Mouse (Mus musculus): Measurements from ENCODE around the gene Ssu72.

Ssu72 gene

GRCm38 (mm10) chr4:155746575-155747490 is 42.2 kb downstream of the Ssu72 start:
- no peak for DNase-seq (ENCODE audit: low read depth, low spot score)

GRCm38 (mm10) chr4:155757011-155757410 is 52.4 kb downstream of the Ssu72 start:
- DNase-seq (ENCODE audit: low read depth, low spot score) = no peak

- peak; percentile 46 for DNase-seq (ENCODE audit: low read depth, low spot score)
These were observed 55.4 kb downstream of the Ssu72 start for GRCm38 (mm10) chr4:155759862-155760612.

GRCm38 (mm10) chr4:155760613-155761355 is 56.2 kb downstream of the Ssu72 start, which contains the start of gene Atad3a:
Gene Atad3a, minus strand, starts transcription at chr4:155761093.
- peak; percentile 99 for DNase-seq (ENCODE audit: low read depth, low spot score)

DNA sequence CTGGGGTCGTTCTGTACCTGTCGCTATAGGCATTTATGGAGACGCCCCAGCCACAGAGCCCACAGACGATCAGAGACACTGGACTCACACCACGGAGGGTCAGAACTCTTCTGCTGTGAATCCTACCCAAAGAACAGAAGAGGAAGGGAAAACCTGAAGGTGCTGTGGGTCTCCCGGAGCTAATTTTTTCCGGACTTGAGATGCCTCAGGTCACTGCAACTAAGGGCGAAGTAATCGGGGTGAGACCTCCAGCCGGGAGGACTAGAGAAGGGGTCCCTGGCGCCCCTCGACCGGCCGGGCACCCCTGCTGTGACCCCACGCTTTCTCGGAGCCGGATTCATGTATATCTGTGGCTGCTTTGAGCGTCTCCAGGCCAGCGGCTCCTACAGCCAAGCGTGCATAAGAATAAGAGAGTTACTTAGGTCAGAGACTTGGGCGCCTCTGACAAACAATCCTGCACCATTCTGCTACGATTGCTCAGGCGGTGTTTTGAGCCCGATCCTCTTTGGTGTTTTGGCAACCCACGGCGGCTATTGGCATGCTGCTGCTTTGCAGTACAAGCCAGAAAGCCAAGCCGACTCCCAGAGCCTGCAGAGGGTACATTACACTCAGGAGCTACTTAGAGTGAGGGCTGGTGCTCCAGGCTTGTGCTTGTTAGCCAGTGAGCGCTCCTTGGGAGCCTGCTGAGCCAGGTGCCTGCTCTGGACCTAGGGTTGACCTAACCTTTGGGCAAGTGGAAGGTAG is 56.9 kb downstream of the Ssu72 start:
- DNase-seq (ENCODE audit: low read depth, low spot score) = no peak

DNA sequence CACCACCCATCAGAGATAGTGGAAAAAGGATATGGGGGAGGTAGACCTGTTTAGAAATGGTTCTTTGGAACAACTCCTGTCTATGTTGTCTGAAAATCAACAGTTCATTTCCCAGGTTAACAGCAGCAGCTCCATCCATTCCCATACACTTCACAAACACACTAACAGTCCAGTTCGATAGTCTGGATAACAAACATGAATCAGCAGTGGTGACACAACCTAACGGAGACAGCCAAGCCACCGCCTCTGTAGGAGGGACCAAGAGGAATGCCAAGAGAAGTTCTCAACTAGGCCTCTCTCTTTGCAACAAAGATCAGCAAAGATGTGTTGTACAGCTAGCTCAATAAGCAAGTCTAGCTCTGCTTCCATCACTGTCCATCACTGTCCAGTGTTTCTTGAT is 57.8 kb downstream of the Ssu72 start:
- no peak for DNase-seq (ENCODE audit: low read depth, low spot score)

DNA sequence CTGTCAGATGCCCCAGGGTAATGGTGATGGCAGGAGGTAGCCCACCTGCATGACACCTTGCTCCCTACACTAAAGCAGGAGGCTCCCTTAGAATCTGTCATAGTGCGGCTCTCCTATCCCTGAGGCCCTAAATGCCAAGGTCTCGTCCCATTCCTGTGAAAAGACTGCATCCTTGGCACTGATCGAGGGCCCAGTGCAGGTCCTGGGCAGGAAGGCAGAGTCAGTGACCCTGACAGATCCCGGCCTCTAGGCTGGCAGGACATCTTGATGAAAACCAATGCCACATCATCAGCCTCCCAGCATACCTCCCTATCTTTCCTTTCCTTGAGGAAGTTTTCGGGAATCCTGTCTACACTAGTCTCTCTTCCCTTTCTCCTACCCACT is 64.9 kb downstream of the Ssu72 start:
- no peak for DNase-seq (ENCODE audit: low read depth, low spot score)

GRCm38 (mm10) chr4:155769880-155770512 is 65.4 kb downstream of the Ssu72 start:
- peak; percentile 92 for DNase-seq (ENCODE audit: low read depth, low spot score)

DNA sequence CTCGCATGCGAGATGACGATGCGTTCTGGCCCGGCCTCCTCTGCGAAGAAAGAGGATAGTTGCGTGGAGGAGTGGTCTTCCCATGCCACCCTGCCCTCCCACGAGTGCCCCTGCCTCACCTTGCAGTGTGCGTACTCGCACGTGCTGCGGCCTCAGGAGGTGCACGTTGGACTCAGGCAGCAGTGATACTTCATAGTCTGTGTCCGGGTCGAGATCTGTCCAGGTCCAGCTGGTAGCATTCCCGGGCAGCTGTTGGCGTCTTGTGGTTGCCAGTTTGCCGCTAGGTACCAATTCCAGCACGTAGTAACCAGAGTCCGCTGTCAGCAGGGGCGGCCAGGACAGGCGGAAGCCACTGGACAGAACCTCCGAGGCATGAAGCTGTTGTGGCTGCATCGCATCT is 66.0 kb downstream of the Ssu72 start:
- no peak for DNase-seq (ENCODE audit: low read depth, low spot score)

GRCm38 (mm10) chr4:155771706-155772105 is 67.1 kb downstream of the Ssu72 start:
- DNase-seq (ENCODE audit: low read depth, low spot score) = no peak

DNA sequence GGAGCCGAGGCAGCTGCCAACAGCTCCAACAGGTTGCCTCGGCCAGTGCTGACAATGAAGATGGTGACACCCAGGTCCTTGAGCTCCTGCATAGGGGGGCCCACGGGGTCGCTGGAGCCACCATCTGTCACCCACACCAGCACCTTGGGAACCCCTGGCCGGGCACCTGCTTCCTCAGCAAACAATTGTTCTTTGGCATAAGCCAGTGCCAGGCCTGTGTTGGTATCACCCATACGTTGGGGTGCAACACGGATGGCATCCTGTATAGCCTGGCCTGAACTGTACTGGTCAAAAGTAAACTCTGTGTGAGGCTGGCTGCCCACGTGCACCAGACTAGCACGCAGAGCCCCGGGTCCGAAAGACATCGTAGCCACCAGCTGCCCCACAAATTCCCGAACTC is 68.2 kb downstream of the Ssu72 start:
- DNase-seq (ENCODE audit: low read depth, low spot score) = no peak

DNA sequence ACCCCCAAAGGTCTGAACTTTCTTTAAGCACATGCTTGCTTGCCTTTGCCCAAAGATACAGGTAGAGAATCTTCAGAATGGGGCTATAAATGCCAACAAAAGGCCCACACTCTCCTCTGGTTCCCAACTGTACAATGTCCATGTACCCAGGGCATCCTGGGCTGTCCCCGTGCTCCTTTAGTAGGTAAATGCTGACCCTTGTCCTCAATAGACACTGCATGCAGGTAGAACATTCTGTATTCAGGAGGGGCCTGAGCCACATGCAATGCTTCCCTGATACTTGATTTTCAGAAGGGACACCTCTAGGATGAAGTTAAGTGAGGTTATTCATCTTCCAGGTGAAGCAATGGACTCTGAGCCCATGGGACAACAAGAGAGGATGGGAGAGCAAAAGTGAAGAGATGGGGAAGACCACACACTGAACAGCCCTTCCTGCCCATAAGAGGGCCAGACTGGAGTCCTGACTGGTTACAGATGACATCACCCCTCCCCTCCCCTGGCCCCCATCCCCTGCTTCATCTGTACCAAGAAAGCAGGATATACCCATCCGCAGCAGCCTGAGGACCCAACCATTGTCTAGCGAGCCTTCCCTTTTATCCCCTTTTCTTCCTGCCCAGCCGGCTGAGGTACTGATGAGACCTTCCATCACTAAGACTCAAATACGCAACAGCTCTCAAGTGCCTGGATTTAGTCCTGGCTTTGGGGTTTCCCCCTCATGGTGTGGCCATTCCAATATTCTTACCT is 68.9 kb downstream of the Ssu72 start:
- no peak for DNase-seq (ENCODE audit: low read depth, low spot score)

- DNase-seq (ENCODE audit: low read depth, low spot score) = peak; percentile 89
These were observed 69.7 kb downstream of the Ssu72 start, which contains the start of gene Vwa1 for GRCm38 (mm10) chr4:155774280-155774754. Gene Vwa1, minus strand, starts transcription at chr4:155774698.

- DNase-seq (ENCODE audit: low read depth, low spot score) = no peak
These were observed 70.6 kb downstream of the Ssu72 start for GRCm38 (mm10) chr4:155774971-155775740.

GRCm38 (mm10) chr4:155775855-155776254 is 71.3 kb downstream of the Ssu72 start:
- DNase-seq (ENCODE audit: low read depth, low spot score) = no peak

DNA sequence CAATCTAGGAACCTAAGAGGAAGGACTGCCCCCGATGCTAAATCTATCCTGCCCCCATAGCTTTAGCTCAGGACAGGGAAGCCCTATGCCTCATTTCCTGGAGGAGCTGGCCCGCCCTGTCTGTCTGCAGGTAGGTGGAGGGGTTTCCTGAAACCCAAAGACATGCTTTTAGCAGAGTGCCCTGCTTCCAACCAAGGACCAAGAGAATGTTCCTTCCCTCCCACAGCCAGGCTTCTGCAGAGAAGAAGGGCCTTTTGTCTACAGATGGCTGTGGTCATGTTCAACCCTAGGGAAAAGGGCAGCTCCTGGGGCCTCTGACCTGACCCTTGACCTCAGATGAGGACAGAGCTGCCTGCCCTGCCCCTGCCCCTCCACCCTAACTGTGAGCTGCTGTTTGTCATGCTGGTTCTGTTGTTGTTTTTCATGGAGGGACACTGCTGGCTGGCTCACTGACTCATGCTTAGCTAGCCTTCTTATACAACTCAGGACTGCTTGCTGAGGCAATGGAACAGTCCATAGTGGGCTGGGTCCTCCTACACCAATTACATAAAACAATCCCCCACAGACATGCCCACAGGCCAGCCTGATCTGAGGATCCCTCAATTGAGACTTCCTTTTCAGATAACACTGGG is 72.2 kb downstream of the Ssu72 start:
- DNase-seq (ENCODE audit: low read depth, low spot score) = no peak

- no peak for DNase-seq (ENCODE audit: low read depth, low spot score)
These were observed 73.2 kb downstream of the Ssu72 start for GRCm38 (mm10) chr4:155777816-155778215.

GRCm38 (mm10) chr4:155779498-155779897 is 74.9 kb downstream of the Ssu72 start:
- DNase-seq (ENCODE audit: low read depth, low spot score) = no peak

DNA sequence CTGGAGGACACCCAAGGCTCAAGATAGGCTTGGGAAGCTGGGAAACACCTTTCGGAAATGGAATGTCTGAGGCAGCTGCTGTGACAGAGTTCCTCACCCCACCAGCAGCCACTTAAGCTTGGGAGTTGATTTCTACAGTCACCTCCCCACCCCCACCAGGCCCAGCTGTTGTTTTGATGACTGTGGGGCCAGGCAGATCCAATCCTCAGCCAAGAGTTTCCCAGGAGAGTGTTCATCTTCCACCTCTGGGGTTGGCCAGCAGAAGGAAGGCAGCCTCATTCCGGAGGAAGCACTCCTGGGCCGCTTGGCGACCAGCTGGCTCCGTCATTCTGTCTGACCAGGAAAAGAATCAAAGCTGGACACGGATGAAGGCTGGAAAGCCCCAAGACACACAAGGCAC is 76.3 kb downstream of the Ssu72 start:
- DNase-seq (ENCODE audit: low read depth, low spot score) = peak; percentile 65
